Mouse (Mus musculus): ENCODE measurements around the gene Gm44973. TPM values are rescaled to one million over a fixed set of nuclear protein-coding genes. Genes with fewer than 3 reads are reported as not detected.
A peak's percentile ranks its signal among the peaks of the same experiment; 100 is the strongest.
"Not testable (repeated sequence)": the region's sequence is repeated elsewhere in the genome, so short reads cannot be mapped to it uniquely, and the experiment has no call there.

Gm44973 gene
- total and polyA plus RNA-seq, 2 experiments from 2014 or later: 2.3 TPM; not detected in 1

GRCm38 (mm10) chr7:4996934-4997333, 18.4 kb upstream of the Gm44973 start:
- peaks cover 10% of the 10 kb centered on the region for H3K4me1 ChIP-seq (ENCODE audit: insufficient read depth, low read length)
- 0 out of 2 replicates have a peak, but pooled peaks cover 5% of the 10 kb centered on the region for H3K36me3 ChIP-seq (ENCODE audit: insufficient read depth, low read length)
- H3K4me3 ChIP-seq (ENCODE audit: low read length): peak overlapping the region; percentile 82
- no peak for TF ChIP-seq CTCF (IDR thresholded peaks at IDR 0.05; ENCODE audit: low read depth)
- H3K4me2 ChIP-seq (ENCODE audit: low read depth, low read length): peak overlapping the region; percentile 93
- ATAC-seq (no peak), DNase-seq (ENCODE audit: low spot score) (no peak)
- peak overlapping the region; percentile 89 for H3K27ac ChIP-seq
- peak overlapping the region; percentile 95 for H3K9ac ChIP-seq (replicated peaks; ENCODE audit: low read length)
- H3K9me3 ChIP-seq (ENCODE audit: low read length): no peaks in the 10 kb centered on the region
- WGBS: 61% methylated on average over 6 of the region's 8 CpGs
- no peaks in the 10 kb centered on the region for H3K27me3 ChIP-seq (ENCODE audit: insufficient read depth, low read length)

DNA sequence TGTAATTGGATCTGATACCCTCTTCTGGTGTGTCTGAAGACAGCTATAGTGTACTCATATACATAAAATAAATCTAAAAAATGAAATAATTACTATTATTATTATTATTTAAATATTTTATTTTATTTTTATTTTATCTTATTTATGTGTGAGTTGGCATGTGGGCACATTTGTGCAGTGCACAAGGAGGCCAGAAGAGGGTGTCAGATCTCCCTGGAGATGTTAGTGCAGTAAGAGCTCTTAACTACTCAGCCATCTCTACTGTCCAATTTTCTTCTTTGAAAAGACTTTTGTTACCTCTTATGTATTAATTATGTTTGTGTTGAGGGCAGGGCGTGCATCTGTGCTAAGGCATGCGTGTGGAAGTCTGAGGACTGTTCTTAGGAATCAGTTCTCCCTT, 15.4 kb upstream of the Gm44973 start:
- DNase-seq (ENCODE audit: low spot score) (no peak), ATAC-seq (no peak)
- no peak overlapping the region for H3K27ac ChIP-seq
- H3K36me3 ChIP-seq (ENCODE audit: insufficient read depth, low read length): no peaks in the 10 kb centered on the region
- no peaks in the 10 kb centered on the region for H3K9me3 ChIP-seq (ENCODE audit: low read length)
- H3K4me3 ChIP-seq (ENCODE audit: low read length): no peak overlapping the region
- H3K9ac ChIP-seq (replicated peaks; ENCODE audit: low read length): no peak overlapping the region
- TF ChIP-seq CTCF (IDR thresholded peaks at IDR 0.05; ENCODE audit: low read depth): no peak
- no peaks in the 10 kb centered on the region for H3K27me3 ChIP-seq (ENCODE audit: insufficient read depth, low read length)
- H3K4me2 ChIP-seq (ENCODE audit: low read depth, low read length): no peak overlapping the region
- H3K4me1 ChIP-seq (ENCODE audit: insufficient read depth, low read length): peaks cover 10% of the 10 kb centered on the region; the same call in 1 of the 2 replicates
- WGBS: 68% methylated on average over 2 of the region's 2 CpGs

GRCm38 (mm10) chr7:5002876-5003275, 12.4 kb upstream of the Gm44973 start:
- H3K27me3 ChIP-seq (ENCODE audit: insufficient read depth, low read length); H3K27ac ChIP-seq; H3K9ac ChIP-seq (replicated peaks; ENCODE audit: low read length); H3K4me1 ChIP-seq (ENCODE audit: insufficient read depth, low read length); H3K9me3 ChIP-seq (ENCODE audit: low read length); H3K4me3 ChIP-seq (ENCODE audit: low read length); H3K4me2 ChIP-seq (ENCODE audit: low read depth, low read length); DNase-seq (ENCODE audit: low spot score); H3K36me3 ChIP-seq (ENCODE audit: insufficient read depth, low read length); ATAC-seq: not testable (repeated sequence)
- WGBS: 61% methylated on average over 8 of the region's 8 CpGs

DNA sequence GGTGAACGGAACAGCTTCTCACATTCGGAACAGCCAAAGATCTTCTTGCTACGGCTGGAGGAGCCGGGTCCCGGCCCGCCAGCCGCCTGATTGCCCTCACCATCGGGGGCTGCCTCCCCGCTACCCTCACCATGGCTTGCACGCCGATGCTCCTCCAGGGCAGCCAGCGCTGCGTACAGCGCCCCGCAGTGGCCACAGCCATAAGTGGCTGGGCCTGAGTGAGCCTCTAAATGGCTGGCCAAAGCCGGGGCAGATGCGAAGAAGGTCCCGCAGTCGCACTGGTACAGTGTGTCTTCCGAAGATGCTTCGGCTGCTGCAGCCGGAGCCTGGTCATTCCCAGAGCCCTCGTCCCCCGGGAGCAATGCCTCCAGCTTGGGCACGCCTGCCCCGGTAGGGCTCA, 7.1 kb upstream of the Gm44973 start:
- no peak overlapping the region for H3K4me3 ChIP-seq (ENCODE audit: low read length)
- no peaks in the 10 kb centered on the region for H3K27me3 ChIP-seq (ENCODE audit: insufficient read depth, low read length)
- no peaks in the 10 kb centered on the region for H3K9me3 ChIP-seq (ENCODE audit: low read length)
- H3K36me3 ChIP-seq (ENCODE audit: insufficient read depth, low read length): peaks cover 45% of the 10 kb centered on the region
- H3K4me1 ChIP-seq (ENCODE audit: insufficient read depth, low read length): no peaks in the 10 kb centered on the region
- 96% methylated on average over 26 of the region's 26 CpGs for WGBS
- DNase-seq (ENCODE audit: low spot score) (no peak), ATAC-seq (no peak)
- H3K27ac ChIP-seq: no peak overlapping the region
- no peak overlapping the region for H3K9ac ChIP-seq (replicated peaks; ENCODE audit: low read length)
- no peak; the same call in 1 of the 2 replicates for TF ChIP-seq CTCF (IDR thresholded peaks at IDR 0.05; ENCODE audit: low read depth)
- H3K4me2 ChIP-seq (ENCODE audit: low read depth, low read length): no peak overlapping the region

- ATAC-seq (no peak), DNase-seq (ENCODE audit: low spot score) (no peak)
- TF ChIP-seq CTCF (IDR thresholded peaks at IDR 0.05; ENCODE audit: low read depth): no peak
- H3K36me3 ChIP-seq (ENCODE audit: insufficient read depth, low read length): peaks cover 37% of the 10 kb centered on the region
- H3K9me3 ChIP-seq (ENCODE audit: low read length): no peaks in the 10 kb centered on the region
- no peak overlapping the region for H3K27ac ChIP-seq
- no peaks in the 10 kb centered on the region for H3K27me3 ChIP-seq (ENCODE audit: insufficient read depth, low read length)
- H3K4me1 ChIP-seq (ENCODE audit: insufficient read depth, low read length): no peaks in the 10 kb centered on the region
- no peak overlapping the region for H3K4me2 ChIP-seq (ENCODE audit: low read depth, low read length)
- no peak overlapping the region for H3K4me3 ChIP-seq (ENCODE audit: low read length)
- WGBS: 91% methylated on average over 27 of the region's 27 CpGs
- H3K9ac ChIP-seq (replicated peaks; ENCODE audit: low read length): no peak overlapping the region
Measured at GRCm38 (mm10) chr7:5012681-5013513, 2.4 kb upstream of the Gm44973 start.

DNA sequence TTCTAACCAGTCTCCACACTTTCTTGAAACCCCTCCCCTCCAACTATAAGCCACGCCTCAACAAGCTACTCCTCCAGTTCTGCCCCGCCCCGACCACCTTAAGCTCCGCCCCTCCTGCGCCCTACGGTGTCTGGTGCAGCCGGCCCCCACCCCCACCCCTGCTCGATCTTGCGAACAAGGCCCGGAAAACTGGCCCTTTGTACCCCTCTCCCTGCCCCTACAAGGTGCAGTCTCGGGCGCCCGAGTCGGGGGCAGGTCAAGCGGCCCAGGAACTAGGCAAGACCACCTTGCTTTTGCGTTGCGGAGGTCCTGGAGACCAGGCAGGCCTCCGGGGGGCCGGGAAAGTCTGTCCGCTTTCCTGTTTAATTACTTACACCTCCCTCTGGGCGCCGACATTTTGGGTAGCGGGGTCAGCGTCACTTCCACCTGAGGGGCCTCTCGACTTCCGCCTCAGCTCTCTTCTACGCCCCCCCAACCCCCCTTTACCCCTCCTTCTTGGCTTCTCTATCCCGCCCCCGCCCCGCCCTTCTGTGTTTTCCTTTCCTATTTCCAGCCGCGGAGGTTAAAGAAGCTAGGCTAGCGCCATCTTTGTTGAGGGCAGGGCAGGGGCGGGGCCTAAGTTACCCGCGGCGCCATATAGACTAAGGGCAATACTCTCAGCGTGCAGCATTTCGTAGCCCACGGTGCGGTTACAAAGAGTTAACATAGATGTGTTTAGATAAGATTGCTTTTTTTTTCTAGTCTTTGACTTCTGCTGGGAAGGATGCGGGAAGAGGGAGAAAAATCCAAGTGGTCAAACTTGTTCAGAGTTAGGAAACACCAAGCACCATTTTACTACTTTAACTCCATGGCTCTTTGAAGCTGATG, 812 bp upstream of the Gm44973 start, which contains the start of the genes Zfp524 and Fiz1:
Gene Zfp524, plus strand, starts transcription at position 165 of the 867 bp plus-strand sequence.
Gene Fiz1, minus strand, starts transcription at position 447 of the 867 bp plus-strand sequence.
- WGBS: under 1% methylated on average over 42 of the region's 42 CpGs

More for the DNA sequence above, 812 bp upstream of the Gm44973 start, which contains the start of the genes Zfp524 and Fiz1:
- Histone ChIP-seq H3K4me3 (ENCODE audit: low read length) (peak within 1 kb of the TSS; percentile 65), H3K9ac (replicated peaks; ENCODE audit: low read length) (peak within 1 kb of the TSS; percentile 73), H3K4me2 (ENCODE audit: low read depth, low read length) (peak within 1 kb of the TSS; percentile 66), H3K27me3 (ENCODE audit: insufficient read depth, low read length) (no peaks in the 10 kb centered on the region), H3K27ac (peak within 1 kb of the TSS; percentile 98), H3K9me3 (ENCODE audit: low read length) (no peaks in the 10 kb centered on the region), H3K36me3 (ENCODE audit: insufficient read depth, low read length) (peaks cover 21% of the 10 kb centered on the region), H3K4me1 (ENCODE audit: insufficient read depth, low read length) (no peaks in the 10 kb centered on the region)
- ATAC-seq (peak; percentile 84), DNase-seq (ENCODE audit: low spot score) (peak; percentile 98)
- TF ChIP-seq CTCF (IDR thresholded peaks at IDR 0.05; ENCODE audit: low read depth): no peak
